Mouse (Mus musculus) midbrain, embryonic 14.5 days (tissue): ENCODE data around the gene Cdk12. TPM values are rescaled to one million over a fixed set of nuclear protein-coding genes. Genes with fewer than 3 reads are reported as not detected.

Source experiments
- ATAC-seq: fragments of 200-750 bp; cut with Nextera tagmentation; 2 replicates; pipeline ENCODE4 v1.8.0; 2017; ENCODE audit warnings: moderate number of reproducible peaks, moderate library complexity; ENCODE audit not compliant: low FRiP score, low TSS enrichment
- DNase-seq: peaks from one replicate; pipeline ENCODE4 v3.0.0-alpha.2; 2015
- H3K27ac ChIP-seq: fragments of 300-500 bp; sonication (generic); replicated peaks from 2 replicates; pipeline ENCODE4 v1.5.1; 2014; ENCODE audit warnings: mild to moderate bottlenecking, low read depth, low read length, moderate library complexity
- H3K27me3 ChIP-seq: fragments of 300-500 bp; sonication (generic); 2 replicates; pipeline ENCODE4 v1.6.1; 2014; ENCODE audit warnings: low read length, control low read depth, mixed read lengths; ENCODE audit not compliant: control insufficient read depth, insufficient read depth
- H3K36me3 ChIP-seq: fragments of 300-500 bp; sonication (generic); 2 replicates; pipeline ENCODE4 v1.6.1; 2014; ENCODE audit warnings: low read length, control low read depth; ENCODE audit not compliant: control insufficient read depth, insufficient read depth
- H3K4me1 ChIP-seq: fragments of 300-500 bp; sonication (generic); 2 replicates; pipeline ENCODE4 v1.6.1; 2014; ENCODE audit warnings: mild to moderate bottlenecking, antibody characterized with exemption, low read length, control low read depth; ENCODE audit not compliant: control insufficient read depth, insufficient read depth
- H3K4me2 ChIP-seq: fragments of 300-500 bp; sonication (generic); 2 replicates; pipeline ENCODE4 v1.6.1; 2014; ENCODE audit warnings: mild to moderate bottlenecking, low read length, moderate library complexity
- H3K4me3 ChIP-seq: fragments of 300-500 bp; sonication (generic); replicated peaks from 2 replicates; pipeline ENCODE4 v1.5.1; 2014; ENCODE audit warnings: low read depth, low read length
- H3K9ac ChIP-seq: fragments of 300-500 bp; sonication (generic); replicated peaks from 2 replicates; pipeline ENCODE4 v1.6.1; 2014; ENCODE audit warnings: mild to moderate bottlenecking, low read length, moderate library complexity
- H3K9me3 ChIP-seq: fragments of 300-500 bp; sonication (generic); 2 replicates; pipeline ENCODE4 v1.6.1; 2016; ENCODE audit warnings: low read length, control low read depth, mixed read lengths; ENCODE audit not compliant: control insufficient read depth
- WGBS: fragments of 180-500 bp; shearing (Covaris S2); extraction: QIAGEN DNeasy Blood & Tissue Kit; methylation state at CpG from one replicate; pipeline ENCODE4 v1.1.7; 2014; 5-methylcytosine and 5-hydroxymethylcytosine counted together
- polyA plus RNA-seq: library from polyadenylated mRNA; unstranded; fragments of >200 nt; fragmentation: Nextera tagmentation; extraction: Ambion mirVana; gene quantifications from 2 replicates; pipeline ENCODE4 v1.2.1, GENCODE M21; 2014

Gene Cdk12
- polyA plus RNA-seq, 1 experiment from 2014 or later: 12.4 TPM

- no peak for ATAC-seq
- WGBS: 5% methylated on average over 5 of the region's 5 CpGs
- H3K4me3 ChIP-seq: no peak overlapping the region
- H3K4me2 ChIP-seq: no peak overlapping the region
- DNase-seq: no peak
- H3K36me3 ChIP-seq: no peaks in the 10 kb centered on the region
- no peak overlapping the region for H3K9ac ChIP-seq
- H3K27me3 ChIP-seq: peaks cover 96% of the 10 kb centered on the region
- H3K4me1 ChIP-seq: no peaks in the 10 kb centered on the region
- no peaks in the 10 kb centered on the region for H3K9me3 ChIP-seq
- no peak overlapping the region for H3K27ac ChIP-seq
Observed at GRCm38 (mm10) chr11:98321677-98322003, 118.8 kb downstream of the Cdk12 start.

GRCm38 (mm10) chr11:98322159-98322558 lies 119.3 kb downstream of the Cdk12 start:
- H3K36me3 ChIP-seq: no peaks in the 10 kb centered on the region
- H3K9ac ChIP-seq: no peak overlapping the region
- no peak for DNase-seq
- H3K4me1 ChIP-seq: peaks cover 5% of the 10 kb centered on the region; the same call in 1 of the 2 replicates
- H3K4me3 ChIP-seq: no peak overlapping the region
- 0% methylated on average over 1 of the region's 1 CpGs for WGBS
- H3K27ac ChIP-seq: no peak overlapping the region
- no peak overlapping the region for H3K4me2 ChIP-seq
- H3K9me3 ChIP-seq: no peaks in the 10 kb centered on the region
- H3K27me3 ChIP-seq: peaks cover 96% of the 10 kb centered on the region
- ATAC-seq: no peak

GRCm38 (mm10) chr11:98323136-98323866 lies 120.4 kb downstream of the Cdk12 start:
- H3K9ac ChIP-seq: no peak overlapping the region
- no peaks in the 10 kb centered on the region for H3K9me3 ChIP-seq
- no peak for DNase-seq
- H3K4me3 ChIP-seq: no peak overlapping the region
- no peak overlapping the region for H3K4me2 ChIP-seq
- peaks cover 96% of the 10 kb centered on the region for H3K27me3 ChIP-seq
- peaks cover 8% of the 10 kb centered on the region; the same call in 1 of the 2 replicates for H3K4me1 ChIP-seq
- H3K27ac ChIP-seq: no peak overlapping the region
- H3K36me3 ChIP-seq: no peaks in the 10 kb centered on the region
- ATAC-seq: no peak
- 4% methylated on average over 10 of the region's 10 CpGs for WGBS

GRCm38 (mm10) chr11:98323933-98324332 lies 121.1 kb downstream of the Cdk12 start:
- WGBS: 0% methylated on average over 9 of the region's 9 CpGs
- Histone ChIP-seq H3K27ac (no peak overlapping the region), H3K4me2 (no peak overlapping the region), H3K9ac (no peak overlapping the region), H3K4me1 (peaks cover 8% of the 10 kb centered on the region; the same call in 1 of the 2 replicates), H3K36me3 (no peaks in the 10 kb centered on the region), H3K4me3 (no peak overlapping the region), H3K9me3 (no peaks in the 10 kb centered on the region), H3K27me3 (peaks cover 94% of the 10 kb centered on the region)
- ATAC-seq: no peak
- DNase-seq: no peak

- ATAC-seq (no peak), DNase-seq (no peak)
- WGBS: 4% methylated on average over 14 of the region's 14 CpGs
- Histone ChIP-seq H3K4me1 (peaks cover 8% of the 10 kb centered on the region; the same call in 1 of the 2 replicates), H3K9me3 (no peaks in the 10 kb centered on the region), H3K27me3 (peaks cover 92% of the 10 kb centered on the region), H3K36me3 (no peaks in the 10 kb centered on the region), H3K9ac (no peak overlapping the region), H3K27ac (no peak overlapping the region), H3K4me3 (peak overlapping the region; percentile 8; the same call in 1 of the 2 replicates), H3K4me2 (peak overlapping the region; percentile 16)
Observed at GRCm38 (mm10) chr11:98325191-98325820, 122.4 kb downstream of the Cdk12 start.

- Histone ChIP-seq H3K4me2 (peak overlapping the region; percentile 16), H3K27ac (no peak overlapping the region), H3K9ac (no peak overlapping the region), H3K9me3 (no peaks in the 10 kb centered on the region), H3K4me3 (peak overlapping the region; percentile 8; the same call in 1 of the 2 replicates), H3K4me1 (peaks cover 8% of the 10 kb centered on the region; the same call in 1 of the 2 replicates), H3K36me3 (no peaks in the 10 kb centered on the region), H3K27me3 (peaks cover 92% of the 10 kb centered on the region)
- WGBS: 3% methylated on average over 20 of the region's 22 CpGs
- no peak for DNase-seq
- ATAC-seq: no peak
Observed at GRCm38 (mm10) chr11:98325821-98326218, 123.0 kb downstream of the Cdk12 start.

- Histone ChIP-seq H3K4me2 (peak overlapping the region; percentile 50), H3K4me3 (peak overlapping the region; percentile 37), H3K9ac (peak overlapping the region; percentile 12; the same call in 1 of the 2 replicates), H3K9me3 (no peaks in the 10 kb centered on the region), H3K27me3 (peaks cover 92% of the 10 kb centered on the region), H3K4me1 (peaks cover 8% of the 10 kb centered on the region; the same call in 1 of the 2 replicates), H3K27ac (peak overlapping the region; percentile 37; the same call in 1 of the 2 replicates), H3K36me3 (no peaks in the 10 kb centered on the region)
- ATAC-seq: no peak
- 1% methylated on average over 19 of the region's 19 CpGs for WGBS
- no peak for DNase-seq
Observed at GRCm38 (mm10) chr11:98326741-98327135, 123.9 kb downstream of the Cdk12 start.

GRCm38 (mm10) chr11:98327136-98328030 lies 124.5 kb downstream of the Cdk12 start:
- Histone ChIP-seq H3K27me3 (peaks cover 91% of the 10 kb centered on the region), H3K9ac (peak overlapping the region; percentile 57), H3K4me1 (peaks cover 8% of the 10 kb centered on the region; the same call in 1 of the 2 replicates), H3K27ac (peak overlapping the region; percentile 66), H3K36me3 (no peaks in the 10 kb centered on the region), H3K4me2 (peak overlapping the region; percentile 50), H3K9me3 (no peaks in the 10 kb centered on the region), H3K4me3 (peak overlapping the region; percentile 37)
- ATAC-seq (no peak), DNase-seq (peak; percentile 46)
- WGBS: under 1% methylated on average over 97 of the region's 97 CpGs
